Mouse (Mus musculus): ENCODE results near the gene Rwdd1. TPM values are rescaled to one million over a fixed set of nuclear protein-coding genes. Genes with fewer than 3 reads are reported as not detected.
A peak's percentile ranks its signal among the peaks of the same experiment; 100 is the strongest.
"Not testable (repeated sequence)": the region's sequence is repeated elsewhere in the genome, so short reads cannot be mapped to it uniquely, and the experiment has no call there.

Gene Rwdd1
- polyA plus RNA-seq, 1 experiment from 2014 or later = 92.5 TPM

DNA sequence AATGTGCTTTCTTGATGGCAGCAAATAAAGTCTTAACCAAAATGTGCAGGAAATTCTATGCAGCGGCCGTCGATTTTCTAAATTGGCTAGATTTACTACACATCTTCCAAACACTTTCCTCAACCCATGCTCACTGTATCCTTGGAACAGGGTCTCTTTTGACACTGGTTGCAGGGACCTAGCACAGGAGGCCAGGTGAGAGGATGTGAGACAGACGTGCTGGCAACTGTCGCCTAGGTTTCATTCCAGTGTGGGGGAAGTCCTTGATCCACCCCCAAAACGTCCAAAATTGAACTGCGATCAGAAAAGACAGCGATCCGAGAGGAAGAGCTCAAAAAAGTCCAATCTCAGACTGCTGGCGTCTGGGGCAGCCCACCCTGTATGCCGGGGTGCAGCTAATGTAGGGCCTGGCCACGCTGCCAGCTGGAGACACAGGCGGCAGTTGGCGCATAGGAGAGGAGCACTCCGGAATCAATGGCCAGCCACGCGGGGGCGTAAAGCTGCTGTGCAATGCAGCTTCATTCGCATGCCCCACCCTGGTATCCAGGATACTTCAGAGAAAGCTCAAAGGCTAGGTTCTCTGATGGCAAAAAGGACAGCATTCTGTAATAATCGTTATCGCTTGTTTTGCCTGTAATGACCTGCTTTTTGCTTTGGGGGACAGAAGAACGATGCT lies 14.3 kb upstream of the Rwdd1 start:
- Histone ChIP-seq H3K9ac (ENCODE audit: low read depth, low read length) (no peak overlapping the region), H3K27me3 (replicated peaks; ENCODE audit: control insufficient read depth, insufficient read depth, low read length) (no peaks in the 10 kb centered on the region), H3K9me3 (ENCODE audit: control insufficient read depth) (no peaks in the 10 kb centered on the region), H3K4me3 (ENCODE audit: low read depth, low read length) (no peak overlapping the region), H3K27ac (ENCODE audit: low read depth, low read length) (no peak overlapping the region), H3K4me1 (replicated peaks; ENCODE audit: control insufficient read depth, insufficient read depth, low read length) (no peaks in the 10 kb centered on the region), H3K4me2 (replicated peaks; ENCODE audit: low read depth) (peak overlapping the region; percentile 33), H3K36me3 (ENCODE audit: control insufficient read depth, insufficient read depth) (no peaks in the 10 kb centered on the region)
- TF ChIP-seq CTCF (IDR thresholded peaks at IDR 0.05; ENCODE audit: low read depth) = peak; percentile 88
- WGBS = 17% methylated on average over 22 of the region's 22 CpGs
- peak; percentile 73; the same call in 1 of the 2 replicates for ATAC-seq

DNA sequence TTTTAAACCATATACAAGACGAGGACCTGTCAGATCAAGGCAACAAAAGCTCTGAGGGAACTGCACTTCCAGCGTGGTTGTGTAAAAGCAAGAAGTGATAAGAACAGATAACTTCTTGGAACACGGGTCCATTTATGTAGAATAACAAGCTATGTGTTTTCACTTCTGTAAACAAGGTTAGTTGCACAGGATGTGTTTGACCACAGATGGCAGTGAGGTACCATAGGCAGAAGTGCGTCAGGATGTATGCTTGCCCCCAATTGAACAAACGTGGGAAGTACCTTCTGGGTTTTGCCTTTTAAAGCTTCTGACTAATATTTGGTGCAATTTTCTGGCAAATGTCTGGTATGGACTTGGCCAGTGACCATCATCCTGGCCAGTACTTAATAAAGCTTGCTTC lies 10.9 kb upstream of the Rwdd1 start:
- no peak for TF ChIP-seq CTCF (IDR thresholded peaks at IDR 0.05; ENCODE audit: low read depth)
- no peak for ATAC-seq

DNA sequence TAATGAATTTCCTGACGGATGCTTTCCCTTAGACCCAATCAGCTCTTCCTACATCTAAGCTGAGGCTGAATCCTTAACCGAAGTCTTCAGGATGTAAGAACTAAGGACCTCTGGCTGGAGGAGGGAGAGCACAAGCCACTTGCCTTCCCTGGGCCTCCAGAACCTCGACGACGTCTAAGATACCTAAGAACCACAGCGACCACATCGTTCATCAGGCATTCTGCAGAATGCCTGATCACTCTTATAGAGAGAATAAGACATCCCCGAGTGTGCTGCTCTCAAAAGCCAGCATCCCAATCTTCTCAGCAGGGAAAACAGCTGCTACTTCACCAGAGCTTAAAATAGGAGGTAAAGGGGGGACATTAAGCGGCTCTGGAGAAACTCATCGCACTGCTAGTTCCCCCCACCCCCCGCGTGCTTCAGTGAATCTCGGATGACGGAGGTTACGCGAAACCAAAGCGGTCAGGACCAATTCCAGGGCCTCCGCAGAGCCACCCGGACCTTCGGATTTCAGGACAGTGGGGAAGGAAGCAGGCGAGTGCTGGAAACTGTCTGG lies 600 bp downstream of the Rwdd1 start:
- H3K4me3 ChIP-seq (ENCODE audit: low read depth, low read length) = peak overlapping the region; percentile 88
- WGBS = 0% methylated on average over 21 of the region's 21 CpGs
- 0 out of 2 replicates have a peak, but pooled peaks cover 4% of the 10 kb centered on the region for H3K4me1 ChIP-seq (replicated peaks; ENCODE audit: control insufficient read depth, insufficient read depth, low read length)
- TF ChIP-seq CTCF (IDR thresholded peaks at IDR 0.05; ENCODE audit: low read depth) = no peak
- H3K4me2 ChIP-seq (replicated peaks; ENCODE audit: low read depth) = peak overlapping the region; percentile 86
- peak overlapping the region; percentile 92 for H3K27ac ChIP-seq (ENCODE audit: low read depth, low read length)
- H3K27me3 ChIP-seq (replicated peaks; ENCODE audit: control insufficient read depth, insufficient read depth, low read length) = no peaks in the 10 kb centered on the region
- H3K36me3 ChIP-seq (ENCODE audit: control insufficient read depth, insufficient read depth) = no peaks in the 10 kb centered on the region
- ATAC-seq = no peak; the same call in 1 of the 2 replicates
- no peaks in the 10 kb centered on the region for H3K9me3 ChIP-seq (ENCODE audit: control insufficient read depth)
- peak overlapping the region; percentile 72 for H3K9ac ChIP-seq (ENCODE audit: low read depth, low read length)

More for the DNA sequence above, 10.9 kb upstream of the Rwdd1 start:
- Histone ChIP-seq H3K4me1 (replicated peaks; ENCODE audit: control insufficient read depth, insufficient read depth, low read length) (no peaks in the 10 kb centered on the region), H3K27me3 (replicated peaks; ENCODE audit: control insufficient read depth, insufficient read depth, low read length) (no peaks in the 10 kb centered on the region), H3K9me3 (ENCODE audit: control insufficient read depth) (no peaks in the 10 kb centered on the region), H3K27ac (ENCODE audit: low read depth, low read length) (no peak overlapping the region), H3K4me3 (ENCODE audit: low read depth, low read length) (no peak overlapping the region), H3K9ac (ENCODE audit: low read depth, low read length) (no peak overlapping the region), H3K36me3 (ENCODE audit: control insufficient read depth, insufficient read depth) (no peaks in the 10 kb centered on the region), H3K4me2 (replicated peaks; ENCODE audit: low read depth) (no peak overlapping the region)
- WGBS = 53% methylated on average over 5 of the region's 5 CpGs

GRCm38 (mm10) chr10:34013241-34013640 lies 6.2 kb downstream of the Rwdd1 start:
- Histone ChIP-seq H3K27me3 (replicated peaks; ENCODE audit: control insufficient read depth, insufficient read depth, low read length) (no peaks in the 10 kb centered on the region), H3K9me3 (ENCODE audit: control insufficient read depth) (no peaks in the 10 kb centered on the region), H3K9ac (ENCODE audit: low read depth, low read length) (no peak overlapping the region), H3K27ac (ENCODE audit: low read depth, low read length) (no peak overlapping the region), H3K4me1 (replicated peaks; ENCODE audit: control insufficient read depth, insufficient read depth, low read length) (0 out of 2 replicates have a peak, but pooled peaks cover 4% of the 10 kb centered on the region), H3K4me2 (replicated peaks; ENCODE audit: low read depth) (no peak overlapping the region), H3K4me3 (ENCODE audit: low read depth, low read length) (no peak overlapping the region), H3K36me3 (ENCODE audit: control insufficient read depth, insufficient read depth) (peaks cover 7% of the 10 kb centered on the region)
- 91% methylated on average over 2 of the region's 2 CpGs for WGBS
- TF ChIP-seq CTCF (IDR thresholded peaks at IDR 0.05; ENCODE audit: low read depth) = no peak
- no peak for ATAC-seq

DNA sequence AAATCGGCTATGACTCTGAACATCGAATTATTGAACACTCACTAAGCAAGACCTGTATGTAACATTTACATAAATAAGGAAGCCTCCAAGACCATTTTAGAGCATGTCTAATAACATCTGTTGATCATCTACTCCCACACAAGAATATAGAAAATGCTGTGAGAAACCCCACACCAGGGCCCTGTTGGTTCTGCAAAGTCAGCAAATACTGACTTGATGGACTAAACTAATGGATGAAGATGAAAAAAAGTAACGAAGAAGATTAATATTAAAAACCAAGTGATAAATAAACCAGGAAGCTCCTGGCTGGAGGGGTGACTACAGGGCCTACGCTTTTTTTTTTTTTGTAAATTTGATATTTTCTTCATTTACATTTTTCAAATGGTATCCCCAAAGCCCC lies 6.8 kb downstream of the Rwdd1 start:
- Histone ChIP-seq H3K4me1 (replicated peaks; ENCODE audit: control insufficient read depth, insufficient read depth, low read length) (no peaks in the 10 kb centered on the region), H3K9me3 (ENCODE audit: control insufficient read depth) (no peaks in the 10 kb centered on the region), H3K36me3 (ENCODE audit: control insufficient read depth, insufficient read depth) (peaks cover 10% of the 10 kb centered on the region), H3K27ac (ENCODE audit: low read depth, low read length) (no peak overlapping the region), H3K4me3 (ENCODE audit: low read depth, low read length) (no peak overlapping the region), H3K27me3 (replicated peaks; ENCODE audit: control insufficient read depth, insufficient read depth, low read length) (no peaks in the 10 kb centered on the region), H3K9ac (ENCODE audit: low read depth, low read length) (no peak overlapping the region), H3K4me2 (replicated peaks; ENCODE audit: low read depth) (no peak overlapping the region)
- no peak for TF ChIP-seq CTCF (IDR thresholded peaks at IDR 0.05; ENCODE audit: low read depth)
- no peak for ATAC-seq
- WGBS = 85% methylated on average over 4 of the region's 4 CpGs

GRCm38 (mm10) chr10:33998397-33998796 lies 21.0 kb downstream of the Rwdd1 start:
- Histone ChIP-seq H3K9ac (ENCODE audit: low read depth, low read length) (no peak overlapping the region), H3K9me3 (ENCODE audit: control insufficient read depth) (no peaks in the 10 kb centered on the region), H3K4me1 (replicated peaks; ENCODE audit: control insufficient read depth, insufficient read depth, low read length) (no peaks in the 10 kb centered on the region), H3K4me2 (replicated peaks; ENCODE audit: low read depth) (no peak overlapping the region), H3K36me3 (ENCODE audit: control insufficient read depth, insufficient read depth) (peaks cover 49% of the 10 kb centered on the region), H3K27me3 (replicated peaks; ENCODE audit: control insufficient read depth, insufficient read depth, low read length) (no peaks in the 10 kb centered on the region), H3K27ac (ENCODE audit: low read depth, low read length) (no peak overlapping the region), H3K4me3 (ENCODE audit: low read depth, low read length) (no peak overlapping the region)
- ATAC-seq = peak; percentile 45; the same call in 1 of the 2 replicates
- no peak for TF ChIP-seq CTCF (IDR thresholded peaks at IDR 0.05; ENCODE audit: low read depth)

DNA sequence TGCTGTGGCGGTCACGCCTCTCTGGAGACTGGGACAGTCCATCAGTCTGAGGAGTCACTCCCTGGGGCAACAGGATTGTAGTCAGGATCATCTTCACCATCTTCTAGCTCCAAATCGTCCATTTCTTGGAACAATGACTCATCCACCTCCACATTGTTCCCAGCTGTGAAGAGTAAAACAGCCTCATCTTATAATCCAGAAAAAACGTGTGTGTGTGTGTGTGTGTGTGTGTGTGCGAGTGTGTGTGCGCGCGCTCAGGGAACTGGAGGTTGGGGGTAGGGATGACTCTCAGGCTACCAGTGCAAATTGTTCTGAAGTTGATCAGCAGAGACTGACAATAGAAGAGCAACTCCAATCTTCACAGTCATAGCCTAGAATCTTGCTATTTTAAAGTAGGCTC lies 22.7 kb downstream of the Rwdd1 start:
- H3K4me2 ChIP-seq (replicated peaks; ENCODE audit: low read depth); ATAC-seq; H3K9ac ChIP-seq (ENCODE audit: low read depth, low read length); H3K4me1 ChIP-seq (replicated peaks; ENCODE audit: control insufficient read depth, insufficient read depth, low read length); H3K9me3 ChIP-seq (ENCODE audit: control insufficient read depth); H3K27ac ChIP-seq (ENCODE audit: low read depth, low read length); H3K4me3 ChIP-seq (ENCODE audit: low read depth, low read length); H3K27me3 ChIP-seq (replicated peaks; ENCODE audit: control insufficient read depth, insufficient read depth, low read length): not testable (repeated sequence)
- WGBS = 87% methylated on average over 6 of the region's 8 CpGs
- H3K36me3 ChIP-seq (ENCODE audit: control insufficient read depth, insufficient read depth) = peaks cover 43% of the 10 kb centered on the region

Data from intestine, postnatal 0 days (tissue).